Mouse (Mus musculus): ENCODE data around the gene Dazap1. TPM values are rescaled to one million over a fixed set of nuclear protein-coding genes. Genes with fewer than 3 reads are reported as not detected.
"Not testable (repeated sequence)": the region's sequence is repeated elsewhere in the genome, so short reads cannot be mapped to it uniquely, and the experiment has no call there.

Gene Dazap1
- total RNA-seq (2021), result 10 to 100 TPM; 77.2 to 83.0 TPM
- long read RNA-seq, transcript Dazap1-203 (12 exons, 2,081 nt), result major isoform, 17 of 26 reads
- long read RNA-seq, partial matches to known transcripts, result 7 of 26 reads
- long read RNA-seq, other reads (novel, unspliced or antisense), result 1 of 26 reads

- DNase-seq (ENCODE audit: low spot score in 2 of 2), result peak; percentile 89 to 94
Measured at GRCm38 (mm10) chr10:80260642-80261584, at the start of gene Dazap1, which contains the start of gene Gamt. Gene Dazap1, plus strand, starts transcription at chr10:80261486. Gene Gamt, minus strand, starts transcription at chr10:80261012.

- not testable (repeated sequence) for DNase-seq (ENCODE audit: low spot score in 2 of 2)
Measured at GRCm38 (mm10) chr10:80211547-80212103, 49.7 kb upstream of the Dazap1 start.

- no peak for DNase-seq (ENCODE audit: low spot score in 2 of 2)
Measured at GRCm38 (mm10) chr10:80215048-80215772, 46.1 kb upstream of the Dazap1 start.

DNA sequence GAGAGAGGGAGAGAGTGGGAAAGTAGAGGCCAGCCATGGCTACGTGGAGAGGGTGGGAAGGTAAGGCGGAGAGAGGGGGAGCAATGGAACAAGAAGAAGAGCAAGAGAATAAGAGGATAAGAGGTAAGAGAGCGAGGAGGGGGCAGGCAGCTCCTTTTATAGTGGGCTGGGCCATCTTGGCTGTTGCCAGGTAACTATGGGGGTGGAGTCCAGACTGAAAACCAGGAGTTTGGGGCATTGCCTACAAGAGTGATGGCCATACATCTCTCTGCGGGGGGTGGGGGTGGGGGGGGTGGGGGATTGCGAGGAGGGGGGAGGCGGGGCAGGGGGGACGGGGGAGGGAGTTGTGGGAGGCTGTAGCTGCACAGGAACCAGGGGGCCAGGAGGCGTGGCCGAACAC lies 40.6 kb upstream of the Dazap1 start:
- no peak for DNase-seq (ENCODE audit: low spot score in 2 of 2)

GRCm38 (mm10) chr10:80223137-80223536 lies 38.1 kb upstream of the Dazap1 start:
- not testable (repeated sequence) for DNase-seq (ENCODE audit: low spot score in 2 of 2)

- no peak for DNase-seq (ENCODE audit: low spot score in 2 of 2)
Measured at GRCm38 (mm10) chr10:80226071-80226415, 35.2 kb upstream of the Dazap1 start.

GRCm38 (mm10) chr10:80226416-80227165 lies 34.7 kb upstream of the Dazap1 start, which contains the start of gene Mum1:
Gene Mum1, plus strand, starts transcription at chr10:80226434.
- peak; percentile 98 to 99 for DNase-seq (ENCODE audit: low spot score in 2 of 2)

DNA sequence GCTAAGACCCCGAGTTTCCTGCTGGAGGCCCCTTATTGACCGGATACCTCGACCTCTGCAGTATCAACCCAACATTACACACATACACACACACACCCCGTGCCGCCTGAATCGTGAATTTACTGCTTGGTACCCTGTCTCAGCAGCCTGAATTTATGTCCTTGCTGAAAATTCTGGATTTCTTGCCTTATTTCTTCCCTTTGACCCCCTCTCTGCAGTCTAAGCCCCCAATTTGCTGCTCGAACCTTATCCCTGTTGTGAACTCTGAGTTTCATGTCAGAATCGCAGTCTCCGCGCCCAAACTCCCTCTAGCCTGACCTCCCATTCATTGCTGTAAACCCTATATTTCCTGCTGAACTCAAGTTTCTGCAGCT lies 34.1 kb upstream of the Dazap1 start:
- DNase-seq (ENCODE audit: low spot score in 2 of 2), result peak in 1 of 2 experiments; percentile 23

- DNase-seq (ENCODE audit: low spot score in 2 of 2), result no peak
Measured at GRCm38 (mm10) chr10:80227877-80228775, 33.2 kb upstream of the Dazap1 start.

DNA sequence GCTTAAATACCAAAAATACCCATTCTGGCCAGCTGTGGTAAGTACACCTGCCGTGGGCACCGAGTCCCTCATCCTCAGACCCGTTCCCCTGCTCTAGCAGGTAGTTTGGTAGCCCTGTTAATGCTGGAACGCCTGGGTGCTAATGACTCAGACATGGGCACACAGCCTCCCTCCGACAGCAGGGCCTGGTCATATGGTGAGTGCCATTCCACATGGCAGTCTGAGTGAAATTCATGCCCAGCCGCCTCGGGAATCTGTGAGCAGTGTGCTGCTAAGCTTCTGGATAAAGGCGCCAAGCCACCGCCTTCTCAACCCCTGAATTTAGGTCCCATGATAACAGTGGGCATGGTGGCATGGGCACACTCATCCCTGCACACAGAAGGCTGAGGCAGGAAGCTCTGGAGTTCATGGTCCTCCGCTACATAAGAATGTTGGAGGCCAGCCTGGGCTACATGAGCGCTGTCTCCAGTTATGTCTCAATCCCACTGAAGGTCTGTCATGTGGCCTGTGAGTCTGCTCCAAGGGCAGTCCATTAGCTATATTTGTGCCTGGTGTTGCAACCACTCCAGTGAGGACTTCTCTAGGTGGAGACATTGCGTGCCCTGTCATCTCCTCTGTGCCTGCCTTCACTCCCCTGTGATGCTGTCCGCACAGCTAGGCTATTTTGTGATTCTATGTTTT lies 25.0 kb upstream of the Dazap1 start:
- DNase-seq (ENCODE audit: low spot score in 2 of 2), result peak in 1 of 2 experiments; percentile 59

GRCm38 (mm10) chr10:80237020-80237419 lies 24.3 kb upstream of the Dazap1 start:
- DNase-seq (ENCODE audit: low spot score in 2 of 2), result no peak

- no peak for DNase-seq (ENCODE audit: low spot score in 2 of 2)
Measured at GRCm38 (mm10) chr10:80238306-80238705, 23.0 kb upstream of the Dazap1 start.

GRCm38 (mm10) chr10:80239791-80240190 lies 21.5 kb upstream of the Dazap1 start:
- DNase-seq (ENCODE audit: low spot score in 2 of 2), result no peak

DNA sequence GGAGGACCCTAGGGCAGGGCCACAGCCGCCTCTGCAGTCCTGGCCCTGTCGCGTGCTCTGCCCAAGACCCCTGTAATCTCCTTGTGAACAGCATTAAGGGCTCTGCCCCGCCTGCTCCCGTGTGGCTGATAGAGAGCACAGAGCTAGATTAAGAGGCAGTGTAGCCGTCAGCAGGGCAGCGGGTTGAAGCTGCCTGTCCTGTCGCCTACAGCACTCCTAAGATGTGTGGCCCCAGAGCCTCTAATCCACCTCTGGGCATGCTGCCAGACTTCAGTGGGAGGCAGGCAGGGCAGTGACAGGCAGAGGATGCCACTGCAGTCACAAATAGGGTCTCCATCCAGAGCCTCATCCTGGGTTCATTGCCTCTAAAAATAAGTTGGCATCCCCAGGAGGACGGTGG lies 19.2 kb upstream of the Dazap1 start:
- no peak for DNase-seq (ENCODE audit: low spot score in 2 of 2)

GRCm38 (mm10) chr10:80242607-80243006 lies 18.7 kb upstream of the Dazap1 start:
- DNase-seq (ENCODE audit: low spot score in 2 of 2), result no peak

DNA sequence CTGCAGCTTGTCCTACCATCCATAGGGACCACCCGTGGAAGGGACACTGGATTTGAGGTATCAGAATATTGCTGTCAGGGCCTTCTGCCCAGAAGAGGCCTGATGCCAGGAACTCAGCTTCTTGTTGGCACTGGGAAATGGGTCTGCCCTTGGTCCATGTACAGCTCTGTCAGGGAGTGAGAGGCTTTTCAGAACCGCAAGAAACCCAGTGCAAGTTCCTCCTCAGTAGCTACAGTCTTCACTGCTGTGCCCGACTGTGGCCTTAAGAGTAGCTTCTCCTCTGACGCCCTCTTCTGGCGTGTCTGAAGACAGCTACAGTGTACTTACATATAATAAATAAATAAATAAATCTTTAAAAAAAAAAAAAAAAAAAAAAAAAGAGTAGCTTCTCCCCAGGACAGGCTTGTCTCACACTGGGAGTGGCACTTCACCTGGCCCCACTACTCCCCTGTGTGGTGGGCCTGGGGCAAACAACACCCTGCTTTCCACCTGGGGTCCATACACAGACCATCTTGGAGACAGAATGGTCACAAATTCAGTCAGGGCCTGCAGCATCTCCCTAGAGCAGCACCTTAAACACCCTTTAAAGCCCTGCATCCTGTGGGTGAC lies 16.4 kb upstream of the Dazap1 start:
- DNase-seq (ENCODE audit: low spot score in 2 of 2), result peak in 1 of 2 experiments; percentile 48

DNA sequence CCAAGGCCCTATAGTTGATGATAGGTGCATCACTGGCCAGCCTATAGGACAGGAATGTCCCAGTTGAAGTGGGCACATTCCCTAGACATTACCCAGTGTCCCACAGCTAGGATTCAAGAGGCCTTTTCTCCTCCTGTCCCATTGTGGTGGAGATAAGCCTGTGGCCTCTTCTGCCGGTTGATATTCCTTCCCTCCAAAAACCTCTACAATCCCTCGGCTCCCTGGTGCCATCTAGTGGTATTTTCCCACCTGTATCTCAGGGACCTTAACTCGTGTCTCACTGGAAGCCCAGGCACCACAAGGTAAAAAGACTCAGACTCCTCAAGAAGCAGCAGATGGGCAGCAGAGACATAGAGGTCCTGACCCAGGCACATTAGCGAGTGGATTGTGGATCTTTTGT lies 15.7 kb upstream of the Dazap1 start:
- peak; percentile 71 to 88 for DNase-seq (ENCODE audit: low spot score in 2 of 2)

DNA sequence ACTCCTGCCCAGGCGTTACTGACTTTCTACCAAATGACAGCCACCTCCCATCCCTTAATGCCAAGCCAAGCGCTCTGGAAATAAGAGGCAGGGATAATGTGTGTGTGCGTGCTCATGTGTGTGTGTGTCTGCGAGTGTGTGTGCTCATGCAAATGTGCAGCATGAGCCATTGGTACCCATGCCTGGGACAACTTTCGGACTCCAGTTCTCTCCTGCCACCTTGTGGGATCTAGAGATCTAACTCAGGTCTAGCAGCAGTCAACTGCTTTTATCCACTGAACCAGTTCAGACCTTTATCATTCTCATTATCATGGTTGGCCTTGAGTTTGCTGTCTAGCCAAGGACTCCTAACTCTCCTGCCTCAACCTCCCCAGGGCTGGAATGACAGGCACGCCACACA lies 13.4 kb upstream of the Dazap1 start:
- peak in 1 of 2 experiments; percentile 45 for DNase-seq (ENCODE audit: low spot score in 2 of 2)

GRCm38 (mm10) chr10:80248437-80248836 lies 12.8 kb upstream of the Dazap1 start:
- DNase-seq (ENCODE audit: low spot score in 2 of 2), result not testable (repeated sequence)
